ENCODE assay signal across 14 mouse cellular contexts in genomic region chr2:10169991-10170390, GRCm38 (mm10). TPM values are rescaled to one million over a fixed set of nuclear protein-coding genes. Genes with fewer than 3 reads are reported as not detected.
"Had no signal": no experiment of that assay in that cellular context is flagged by ENCODE, and none has a peak within 500 bp of the region (broad histone marks: within the 10 kb centered on the region; RNA-seq: fewer than 3 reads in every experiment).

No protein-coding gene starts in this region.

- H3K27ac ChIP-seq: limb, embryonic 12.5 days; liver, embryonic 13.5 days; midbrain, embryonic 13.5 days; neural tube, embryonic 15.5 days; stomach, postnatal 0 days had no signal

- ATAC-seq: liver, postnatal 0 days; midbrain, embryonic 13.5 days had no signal

- H3K9ac ChIP-seq: limb, embryonic 12.5 days; liver, embryonic 13.5 days; liver, postnatal 0 days; midbrain, embryonic 13.5 days; neural tube, embryonic 15.5 days had no signal

- H3K27me3 ChIP-seq: limb, embryonic 12.5 days; liver, embryonic 13.5 days; midbrain, embryonic 13.5 days; neural tube, embryonic 15.5 days had no signal

- DNase-seq: kidney, postnatal 25 days; layer of hippocampus, postnatal 36 days; liver; liver, embryonic 13.5 days; liver, postnatal 0 days; right cerebral cortex, adult 18-20 months; right cerebral cortex, postnatal 25 days; thymus, postnatal 25 days had no signal

- H3K4me1 ChIP-seq: midbrain, embryonic 13.5 days; neural tube, embryonic 15.5 days had no signal

- H3K9me3 ChIP-seq: limb, embryonic 12.5 days; liver, embryonic 13.5 days; midbrain, embryonic 13.5 days; neural tube, embryonic 15.5 days had no signal

- H3K4me2 ChIP-seq: limb, embryonic 12.5 days; liver, embryonic 13.5 days; midbrain, embryonic 13.5 days; neural tube, embryonic 15.5 days had no signal

- H3K36me3 ChIP-seq: limb, embryonic 12.5 days; liver, embryonic 13.5 days; midbrain, embryonic 13.5 days; neural tube, embryonic 15.5 days had no signal

- H3K4me3 ChIP-seq: limb, embryonic 12.5 days; liver, embryonic 13.5 days; midbrain, embryonic 13.5 days; myocyte; neural tube, embryonic 15.5 days had no signal

RNA-seq across cellular contexts. Expression of gene Itih5, which starts 16.6 kb away (rescaled TPM):
- polyA plus RNA-seq: myocyte had no signal

RNA-seq across cellular contexts. Expression of gene Itih2, which starts 38.8 kb away (rescaled TPM):
- total RNA-seq: megakaryocyte-erythroid progenitor cell, adult 5-6 weeks had no signal
